Mouse (Mus musculus) CD8-positive naive resting alpha-beta T cell, adult 2 months (primary cell): Measurements from ENCODE around the gene Cyp4f17.
"Not testable (repeated sequence)": the region's sequence is repeated elsewhere in the genome, so short reads cannot be mapped to it uniquely, and the experiment has no call there.

Experiments
- DNase-seq, 2 experiments: peaks; one replicate each; pipeline ENCODE4 v3.0.0; 2022; ENCODE audit warnings: low read depth in 2 of 2, low spot score in 2 of 2

The Cyp4f17 gene

DNA sequence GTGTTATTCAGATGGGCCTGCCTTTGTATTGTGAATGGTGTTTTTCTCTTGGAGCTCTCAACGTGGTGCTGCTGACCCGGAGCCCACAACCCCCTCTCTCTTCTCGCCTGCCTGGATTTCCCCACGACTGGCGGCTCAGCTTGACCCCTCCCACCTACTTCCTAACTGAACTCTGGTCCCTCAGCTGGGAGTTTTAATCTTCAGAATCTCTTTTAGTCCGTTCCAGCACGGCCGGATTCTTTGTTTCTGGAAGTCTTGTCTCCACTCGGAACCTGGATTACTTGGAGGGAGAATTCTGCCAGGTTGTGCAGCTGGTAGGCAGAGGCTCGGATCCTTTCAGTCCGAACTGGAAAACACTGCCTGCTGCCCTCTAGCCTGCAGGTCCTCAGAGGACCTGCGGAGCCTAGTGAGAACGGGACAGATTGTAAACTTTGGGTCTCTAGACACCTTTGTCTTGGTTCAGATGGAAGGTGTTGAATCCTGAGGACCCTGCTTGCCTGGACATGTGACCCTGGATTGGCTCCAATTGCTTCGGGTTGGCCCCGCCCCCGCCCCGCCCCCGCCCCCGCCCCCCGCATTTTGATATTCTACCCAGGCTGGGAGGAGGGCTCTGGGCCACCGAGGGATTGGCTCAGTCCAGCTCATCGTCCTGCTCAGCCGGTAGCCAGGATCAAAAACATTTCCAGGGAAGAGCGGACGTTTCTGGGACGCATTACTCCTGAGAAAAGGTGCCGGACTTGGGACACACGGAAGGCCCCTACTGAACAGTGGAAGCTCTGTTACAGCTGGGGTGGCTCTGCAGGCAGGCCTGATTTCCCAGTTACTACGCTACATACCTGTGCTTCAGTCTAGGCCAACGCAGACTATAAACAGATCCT is at the start of gene Cyp4f17:
TSS of gene Cyp4f17 (plus strand) at position 200 of the 878 bp plus-strand sequence.
- DNase-seq: no peak

DNA sequence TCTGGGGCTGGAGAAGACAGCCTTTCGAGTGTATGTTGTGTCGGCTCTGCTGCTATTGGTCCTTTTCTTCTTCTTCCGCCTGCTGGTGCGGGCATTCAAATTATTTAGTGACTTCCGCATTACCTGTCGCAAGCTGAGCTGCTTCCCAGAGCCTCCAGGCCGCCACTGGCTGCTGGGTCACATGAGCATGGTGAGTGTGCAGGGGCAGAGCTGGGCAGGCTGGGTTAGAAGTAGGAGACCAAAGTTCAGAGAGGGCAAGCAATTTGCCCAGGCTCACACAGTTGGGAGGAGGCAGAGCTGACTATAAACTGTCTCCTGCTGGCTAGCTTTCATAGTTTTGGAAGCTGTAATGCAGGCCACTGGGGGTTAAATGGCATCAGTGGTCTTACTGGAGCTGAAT is 37.4 kb upstream of the Cyp4f17 start:
- DNase-seq: no peak

DNA sequence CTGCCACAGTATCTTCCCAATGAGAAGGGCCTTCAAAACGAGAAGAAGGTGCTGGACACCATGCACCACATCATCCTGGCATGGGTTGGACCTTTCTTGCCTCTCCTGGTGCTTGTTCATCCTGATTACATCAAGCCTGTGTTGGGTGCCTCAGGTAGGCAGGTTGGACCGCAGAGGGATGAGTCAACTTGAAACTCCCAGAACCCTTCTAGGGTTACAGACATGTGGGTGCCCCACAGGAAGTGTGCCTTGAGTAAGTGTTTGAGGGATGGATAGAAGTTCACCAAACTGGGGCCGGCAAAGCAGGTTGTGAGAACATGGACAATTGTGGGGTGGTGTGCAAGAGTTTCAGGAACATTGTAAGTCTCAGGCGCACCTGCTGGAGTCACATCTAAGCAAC is 35.1 kb upstream of the Cyp4f17 start:
- no peak for DNase-seq

DNA sequence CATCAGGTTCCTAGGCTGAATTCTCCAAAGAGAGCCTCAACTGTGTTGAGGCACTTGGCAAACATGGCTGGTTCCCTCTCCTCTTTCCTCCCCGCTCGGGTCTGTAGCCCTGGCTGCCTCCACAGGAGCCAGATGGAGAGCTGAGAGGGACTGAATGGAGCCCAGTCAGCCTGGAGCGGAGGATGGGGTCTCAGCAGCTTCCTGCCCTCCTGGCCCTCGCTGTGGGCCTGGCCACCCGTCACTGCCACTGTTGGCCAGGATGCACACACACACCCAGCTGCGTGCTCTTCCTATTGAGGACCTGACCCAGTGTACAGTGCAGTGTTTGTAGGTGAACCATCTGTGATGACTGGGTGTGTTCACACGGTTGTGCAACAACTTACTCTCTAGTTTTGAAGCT is 33.7 kb upstream of the Cyp4f17 start:
- no peak for DNase-seq

DNA sequence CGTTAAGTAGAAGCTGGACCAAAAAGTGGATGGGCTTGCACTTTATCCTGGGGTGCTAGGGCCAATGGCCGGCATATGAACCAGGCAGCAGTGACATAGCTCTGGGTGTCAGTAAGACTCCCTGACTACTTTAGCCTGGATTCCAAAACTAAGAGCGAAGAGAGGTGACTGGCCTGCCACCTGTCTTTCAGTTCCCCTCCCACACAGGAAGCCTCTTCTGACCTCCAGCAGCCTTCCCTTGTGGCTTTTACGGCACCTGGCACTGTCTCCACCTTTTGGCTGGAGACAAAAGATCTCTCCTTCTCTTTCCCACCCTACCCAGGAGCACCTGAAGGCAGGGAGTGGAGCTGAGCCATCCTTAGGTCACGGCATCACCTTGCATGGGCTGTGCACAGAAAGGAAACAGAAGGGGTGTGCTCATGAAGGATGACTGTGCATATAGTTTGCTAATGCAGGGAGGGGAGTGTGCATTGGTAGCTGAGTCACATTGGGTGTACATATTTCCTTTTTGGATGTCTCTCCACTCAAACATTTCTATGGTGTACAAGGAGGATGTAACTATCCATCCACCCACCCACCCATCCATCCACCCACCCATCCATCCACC is 30.8 kb upstream of the Cyp4f17 start:
- no peak for DNase-seq

DNA sequence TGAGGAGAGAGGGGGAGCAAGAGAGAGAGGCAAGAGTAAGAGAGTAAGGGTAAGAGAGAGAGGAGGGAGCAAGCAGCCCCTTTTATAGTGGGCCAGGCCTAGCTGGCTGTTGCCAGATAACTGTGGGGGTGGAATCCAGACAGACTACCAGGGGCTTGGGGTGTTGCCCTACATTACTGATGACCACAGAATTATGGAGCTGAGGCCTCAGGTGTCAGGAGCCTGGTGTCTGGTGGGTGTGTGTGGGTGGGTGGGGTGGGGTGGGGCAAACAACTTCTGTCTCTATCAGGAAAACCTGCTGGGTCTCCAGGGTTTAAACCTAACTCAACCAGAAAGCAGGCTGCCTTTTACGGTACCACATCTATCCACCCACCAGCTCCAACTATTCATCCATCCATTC is 28.6 kb upstream of the Cyp4f17 start:
- no peak for DNase-seq

DNA sequence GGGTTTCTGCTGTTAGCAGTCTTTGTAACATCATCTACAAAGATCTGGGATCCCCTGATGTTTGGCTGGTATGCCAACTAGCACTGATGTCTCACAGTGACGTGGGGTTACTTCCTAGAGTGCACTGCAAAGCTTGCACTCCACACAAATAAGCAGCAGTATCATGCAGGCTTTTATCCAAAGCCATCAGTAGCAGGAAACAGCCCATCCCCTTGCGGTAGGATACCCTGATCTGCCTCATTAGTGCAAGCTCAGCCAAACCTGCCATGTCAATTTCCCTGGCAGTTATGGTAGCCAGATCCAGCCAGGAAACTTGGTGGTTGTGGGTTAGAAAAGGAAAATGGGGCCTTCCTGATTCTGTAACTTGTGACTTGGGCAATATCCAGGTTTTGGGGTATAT is 27.1 kb upstream of the Cyp4f17 start:
- no peak for DNase-seq

DNA sequence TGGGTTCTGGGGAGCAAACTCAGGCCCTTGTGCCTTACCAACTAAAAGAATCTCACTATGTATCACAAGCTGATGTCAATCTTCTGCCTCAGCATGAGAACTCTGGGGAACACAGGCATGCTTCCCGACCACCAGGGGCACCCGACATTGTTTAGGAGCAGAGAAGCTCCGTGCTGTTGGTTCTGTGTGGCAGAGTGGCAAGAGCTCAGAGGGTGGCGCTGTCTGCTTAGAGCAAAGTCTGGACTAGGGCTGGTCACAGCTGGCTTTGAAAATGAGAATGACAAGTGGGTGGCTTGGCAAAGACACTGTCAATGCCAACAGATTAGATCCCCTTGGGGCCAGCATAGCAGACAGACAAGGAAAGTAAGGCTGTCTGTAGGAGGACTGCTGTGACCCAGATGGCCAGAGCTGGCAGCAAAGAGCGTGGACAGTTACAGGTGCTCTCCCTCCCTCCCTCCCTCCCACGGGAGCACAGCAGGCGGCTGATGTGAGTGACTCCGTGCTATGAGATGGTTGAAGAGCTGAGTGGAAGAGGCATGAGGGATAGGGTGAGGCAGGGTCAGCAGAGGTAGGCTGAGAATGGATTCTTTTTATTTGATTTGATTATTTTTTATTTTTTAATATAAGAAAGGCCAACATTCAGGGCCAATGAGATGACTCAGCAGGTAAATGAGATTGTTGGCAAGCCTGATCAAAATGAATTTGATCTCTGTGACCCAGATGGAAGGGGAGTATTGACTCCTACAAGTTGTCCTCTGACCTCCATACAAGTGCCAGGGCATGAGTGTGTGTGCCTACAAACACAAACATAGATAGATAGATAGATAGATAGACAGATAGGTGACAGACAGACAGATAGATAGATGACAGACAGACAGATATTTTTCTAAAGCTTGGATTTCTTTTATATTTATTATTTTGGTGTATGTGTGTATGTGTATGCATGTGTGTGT is 26.0 kb upstream of the Cyp4f17 start:
- no peak for DNase-seq

DNA sequence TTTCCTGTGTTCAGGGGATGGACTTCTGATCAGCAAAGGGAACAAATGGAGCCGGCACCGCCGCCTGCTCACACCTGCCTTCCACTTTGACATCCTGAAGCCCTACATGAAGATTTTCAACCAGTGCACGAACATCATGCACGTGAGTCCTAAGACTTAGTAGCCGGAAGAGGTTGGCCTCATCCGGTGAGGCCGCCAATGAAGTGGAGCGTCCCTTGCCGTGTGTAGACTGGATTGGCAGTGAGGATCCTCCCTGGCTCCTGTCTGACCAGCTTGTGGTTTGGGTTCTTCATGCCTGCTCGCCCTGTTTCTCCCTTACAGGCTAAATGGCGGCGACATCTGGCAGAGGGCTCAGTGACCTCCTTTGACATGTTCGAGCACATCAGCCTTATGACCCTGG is 24.1 kb upstream of the Cyp4f17 start:
- no peak for DNase-seq

DNA sequence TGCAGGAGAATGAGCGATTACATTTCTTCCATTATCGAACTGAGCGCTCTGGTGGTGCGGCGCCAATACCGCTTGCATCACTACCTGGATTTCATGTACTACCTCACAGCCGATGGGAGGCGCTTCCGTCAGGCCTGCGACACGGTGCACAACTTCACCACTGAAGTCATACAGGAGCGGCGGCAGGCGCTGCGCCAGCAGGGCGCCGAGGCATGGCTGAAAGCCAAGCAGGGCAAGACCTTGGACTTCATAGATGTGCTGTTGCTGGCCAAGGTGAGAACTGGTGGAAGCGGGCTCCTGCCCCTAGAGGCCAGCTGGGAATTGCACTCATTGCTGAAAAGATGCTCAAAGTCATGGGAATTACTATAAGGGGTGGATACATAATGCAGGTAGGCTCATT is 22.6 kb upstream of the Cyp4f17 start:
- peak; percentile 20 to 35 for DNase-seq

DNA sequence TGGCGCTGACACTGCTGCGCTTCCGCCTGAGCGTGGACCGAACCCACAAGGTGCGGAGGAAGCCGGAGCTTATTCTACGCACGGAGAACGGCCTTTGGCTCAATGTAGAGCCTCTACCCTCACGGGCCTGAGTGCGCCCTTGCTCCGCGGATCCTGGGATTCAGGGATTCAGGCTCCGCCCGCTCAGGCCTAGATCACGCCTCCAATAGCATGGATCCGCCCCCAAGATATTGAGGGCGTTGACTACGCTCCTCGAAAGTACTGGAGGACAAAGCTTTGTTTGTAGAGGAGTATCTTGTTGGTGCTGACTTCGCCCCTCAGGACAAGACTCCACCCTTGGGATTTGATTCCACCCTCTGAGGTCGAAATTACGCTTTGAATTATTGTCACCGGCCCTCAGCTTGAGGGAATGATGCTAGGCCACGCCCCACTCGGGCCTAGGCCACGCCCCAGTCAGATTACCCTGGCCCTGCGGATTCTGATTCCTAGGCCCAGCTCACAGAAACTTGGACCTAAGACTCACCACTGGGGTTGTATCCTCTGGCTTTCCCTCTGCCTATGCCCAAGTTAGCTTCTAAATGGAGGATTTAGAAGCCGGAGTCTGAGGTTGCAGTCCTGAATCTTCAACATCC is 13.4 kb upstream of the Cyp4f17 start:
- DNase-seq: no peak

DNA sequence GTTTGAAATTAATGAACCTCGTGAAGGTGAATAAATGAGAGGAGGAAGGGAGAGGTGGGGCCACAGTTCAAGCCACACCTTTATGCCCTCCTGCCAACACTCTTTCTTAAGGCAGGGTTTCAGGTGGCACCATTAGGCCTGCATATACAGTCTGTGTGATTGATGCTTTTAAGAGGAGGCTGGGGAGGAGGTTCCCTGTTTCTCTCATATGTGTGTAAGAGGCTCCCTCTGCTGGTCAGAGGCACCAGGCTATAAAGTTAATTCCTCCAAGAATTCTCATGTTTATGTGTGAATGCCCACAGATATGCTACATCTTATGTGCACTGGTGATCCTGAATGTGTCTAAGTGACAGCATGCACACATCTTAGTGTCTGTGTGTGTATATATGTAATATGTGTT is 11.2 kb upstream of the Cyp4f17 start:
- peak; percentile 43 to 66 for DNase-seq

DNA sequence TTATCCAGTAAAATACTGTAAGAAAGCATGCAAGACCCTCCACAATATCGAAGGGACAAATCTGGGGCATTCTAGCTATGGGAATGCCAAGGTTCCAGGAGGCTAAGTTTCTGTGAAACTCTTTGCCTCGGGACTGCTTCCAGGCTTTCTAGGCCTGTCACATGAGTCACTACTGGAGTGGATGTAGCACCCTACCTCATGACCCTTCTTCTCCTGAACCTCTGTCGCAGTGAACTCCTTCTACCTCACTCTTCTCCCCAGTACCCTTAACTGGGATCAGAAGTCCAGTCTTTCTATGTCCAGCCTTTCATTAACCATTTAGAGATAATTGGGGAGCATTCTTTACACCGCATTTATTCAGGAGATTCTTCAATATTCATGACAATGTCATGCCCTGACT is 5.3 kb upstream of the Cyp4f17 start:
- DNase-seq: not testable (repeated sequence)

DNA sequence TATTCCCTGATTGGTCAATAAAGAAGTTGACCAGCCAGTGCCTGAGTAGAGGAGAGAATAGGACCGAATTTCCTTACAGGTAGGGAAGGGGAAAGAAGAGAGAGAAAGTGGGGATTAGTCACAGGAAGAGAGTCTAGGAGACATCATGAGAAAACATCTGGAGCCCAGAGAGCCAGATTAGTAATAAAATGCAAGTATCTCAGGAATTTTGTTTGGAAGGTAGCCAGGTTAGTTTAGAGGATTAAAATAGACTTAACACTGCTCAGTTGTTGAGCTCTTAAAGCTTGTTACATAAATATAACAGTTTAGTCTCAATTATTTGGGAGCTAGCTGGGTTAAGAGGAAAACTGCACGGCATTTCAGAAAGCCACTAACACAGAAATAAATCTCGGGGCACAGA is 4.8 kb upstream of the Cyp4f17 start:
- no peak for DNase-seq

DNA sequence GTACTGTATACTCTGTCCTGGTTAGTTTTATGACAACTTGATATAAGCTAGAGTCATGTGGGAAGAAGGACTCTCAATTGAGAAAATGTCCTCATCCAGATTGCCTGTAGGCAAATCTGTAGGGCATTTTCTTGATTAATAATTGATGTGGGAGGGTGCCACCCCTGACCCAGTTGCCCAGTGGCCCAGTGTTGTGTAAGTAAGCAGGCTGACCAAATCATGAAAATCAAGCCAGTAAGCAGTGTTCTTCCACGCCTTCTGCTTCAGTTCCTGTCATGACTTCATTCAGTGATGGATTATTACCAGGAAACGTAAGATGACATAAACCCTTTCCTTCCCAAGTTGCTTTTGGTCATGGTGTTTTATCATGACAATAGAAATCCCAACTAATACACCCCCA is 2.7 kb upstream of the Cyp4f17 start:
- DNase-seq: no peak

DNA sequence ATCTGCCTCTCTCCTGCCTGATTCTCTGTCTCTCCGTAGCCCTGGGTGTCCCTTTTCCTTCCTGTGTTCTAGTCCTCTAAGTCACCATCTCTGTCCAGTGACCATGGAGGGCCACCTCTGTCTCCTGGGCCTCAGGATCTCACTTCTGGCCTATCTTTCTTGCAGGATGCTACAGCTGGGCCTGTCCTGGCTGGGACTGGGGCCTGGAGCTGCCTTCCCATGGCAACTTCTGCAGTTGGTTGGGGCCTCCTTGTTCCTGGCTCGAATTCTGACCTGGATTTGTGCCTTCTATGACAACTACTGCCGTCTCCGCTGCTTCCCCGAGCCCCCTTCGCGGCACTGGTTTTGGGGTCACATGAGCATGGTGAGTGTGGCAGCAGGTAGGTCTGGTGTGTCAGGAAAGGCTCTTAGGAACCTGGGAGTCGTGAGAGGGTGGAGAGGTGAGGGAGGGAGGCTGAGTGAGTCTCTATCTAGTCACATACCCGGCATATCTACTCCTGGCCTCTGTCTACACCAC is 937 bp downstream of the Cyp4f17 start:
- DNase-seq: no peak

DNA sequence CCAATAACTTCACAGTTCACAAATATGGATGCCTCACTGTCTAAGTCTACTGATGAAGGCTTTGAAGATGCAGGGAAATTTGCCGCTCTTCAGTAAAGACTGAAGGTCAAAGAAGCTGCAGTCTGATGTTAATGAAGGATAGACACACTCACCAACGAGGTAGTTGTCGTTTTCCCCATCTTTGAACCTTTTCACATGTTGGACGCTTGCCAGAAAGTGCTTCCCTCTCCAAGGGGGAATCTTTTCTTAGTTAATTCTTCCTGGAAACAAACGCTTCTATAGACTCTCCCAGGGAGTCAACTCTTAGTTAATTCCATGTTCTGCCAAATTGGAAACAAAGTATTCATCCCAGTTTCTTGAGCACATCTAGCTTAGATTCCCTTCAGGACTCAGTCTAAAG is 10.3 kb downstream of the Cyp4f17 start:
- no peak for DNase-seq

DNA sequence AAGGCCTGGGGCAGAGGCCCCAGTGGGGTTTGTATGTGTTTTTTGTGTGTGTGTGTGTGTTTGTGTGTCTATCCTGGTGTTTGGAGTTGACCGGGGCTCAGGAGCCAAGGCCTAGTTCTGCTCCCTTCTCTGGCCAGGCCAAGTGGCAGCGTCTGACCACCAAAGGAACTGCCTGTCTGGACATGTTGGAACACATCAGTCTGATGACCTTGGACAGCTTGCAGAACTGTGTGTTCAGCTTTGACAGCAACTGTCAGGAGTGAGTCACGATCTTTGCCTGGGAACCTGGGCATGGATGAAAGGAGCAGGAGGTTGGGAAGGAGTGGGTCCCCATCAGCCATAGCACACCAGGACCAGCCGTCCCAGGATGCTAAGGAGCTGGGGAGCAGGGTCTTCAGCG is 16.1 kb downstream of the Cyp4f17 start:
- no peak for DNase-seq

DNA sequence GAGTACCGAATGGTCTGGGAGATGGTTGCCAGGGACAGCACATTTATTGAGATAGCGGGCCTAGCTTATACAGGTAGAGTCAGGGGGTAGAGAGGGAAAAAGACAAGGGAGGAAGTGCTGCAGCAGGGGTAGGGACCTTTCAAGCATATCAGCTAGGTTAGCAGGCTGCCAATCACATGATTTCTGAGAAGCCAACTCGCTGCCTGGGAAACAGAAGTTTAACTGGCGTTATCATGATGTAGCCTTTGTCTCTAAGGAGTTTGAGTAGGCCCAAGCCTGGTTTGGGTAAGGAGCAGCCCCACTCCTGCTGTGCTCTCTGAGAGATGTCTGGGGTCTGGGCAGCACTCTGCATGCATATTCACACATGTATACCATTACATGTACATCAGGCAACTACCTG is 16.5 kb downstream of the Cyp4f17 start:
- no peak for DNase-seq

DNA sequence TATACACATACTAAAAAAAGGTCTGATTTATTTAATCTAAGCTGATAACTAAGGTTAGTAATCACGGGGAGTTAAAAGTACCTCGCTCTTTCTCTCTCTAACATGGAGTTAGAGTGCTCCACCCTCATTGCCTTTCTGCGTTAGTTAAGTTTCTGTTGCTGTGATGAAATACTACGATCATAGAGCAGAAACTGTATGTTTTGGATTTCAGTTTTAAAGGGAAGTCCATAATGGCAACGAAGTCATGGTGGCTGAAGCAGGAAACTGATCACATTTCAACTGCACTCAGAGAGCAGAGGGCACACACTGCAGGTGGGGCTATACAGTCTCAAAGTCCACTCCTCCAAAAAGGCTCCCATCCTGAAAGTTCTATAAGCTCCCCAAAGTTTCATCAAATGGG is 17.0 kb downstream of the Cyp4f17 start:
- no peak for DNase-seq

DNA sequence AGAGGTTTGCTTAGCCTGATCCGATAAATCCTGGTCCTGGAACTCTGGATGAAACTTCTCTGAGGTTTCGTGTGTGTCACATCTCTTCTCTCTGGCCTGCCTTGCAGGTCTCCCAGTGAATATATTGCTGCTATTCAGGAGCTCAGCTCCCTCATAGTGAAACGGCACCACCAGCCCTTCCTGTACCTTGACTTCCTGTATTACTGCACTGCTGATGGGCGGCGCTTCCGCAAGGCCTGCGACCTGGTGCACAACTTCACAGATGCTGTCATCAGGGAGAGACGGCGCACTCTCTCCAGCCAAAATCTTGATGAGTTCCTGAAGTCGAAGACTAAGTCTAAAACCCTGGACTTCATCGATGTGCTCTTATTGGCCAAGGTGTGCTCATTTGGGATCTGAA is 18.0 kb downstream of the Cyp4f17 start:
- peak; percentile 19 to 30 for DNase-seq
